Mouse (Mus musculus) embryonic facial prominence, embryonic 12.5 days (tissue): ENCODE results near the gene Rexo2. TPM values are rescaled to one million over a fixed set of nuclear protein-coding genes. Genes with fewer than 3 reads are reported as not detected.

Source experiments
- ATAC-seq: fragments of 200-750 bp; cut with Nextera tagmentation; 2 replicates; pipeline ENCODE4 v1.8.0; 2017; ENCODE audit not compliant: insufficient number of reproducible peaks, insufficient read depth, low FRiP score, low TSS enrichment
- H3K27ac ChIP-seq: fragments of 300-500 bp; sonication (generic); 2 replicates; pipeline ENCODE4 v1.5.1; 2016; ENCODE audit warnings: mild to moderate bottlenecking
- H3K27me3 ChIP-seq: fragments of 300-500 bp; sonication (generic); 2 replicates; pipeline ENCODE4 v1.6.1; 2016; ENCODE audit warnings: mild to moderate bottlenecking, moderate library complexity
- H3K36me3 ChIP-seq: fragments of 300-500 bp; sonication (generic); 2 replicates; pipeline ENCODE4 v1.6.1; 2016; ENCODE audit warnings: mild to moderate bottlenecking
- H3K4me1 ChIP-seq: fragments of 300-500 bp; sonication (generic); 2 replicates; pipeline ENCODE4 v1.6.1; 2016
- H3K4me2 ChIP-seq: fragments of 300-500 bp; sonication (generic); replicated peaks from 2 replicates; pipeline ENCODE4 v1.6.1; 2016; ENCODE audit warnings: mild to moderate bottlenecking, moderate library complexity
- H3K4me3 ChIP-seq: fragments of 300-500 bp; sonication (generic); 2 replicates; pipeline ENCODE4 v1.5.1; 2016; ENCODE audit warnings: mild to moderate bottlenecking
- H3K9ac ChIP-seq: fragments of 300-500 bp; sonication (generic); 2 replicates; pipeline ENCODE4 v1.6.1; 2016; ENCODE audit warnings: mild to moderate bottlenecking, moderate library complexity
- H3K9me3 ChIP-seq: fragments of 300-500 bp; sonication (generic); 2 replicates; pipeline ENCODE4 v1.6.1; 2016; ENCODE audit warnings: mild to moderate bottlenecking, moderate library complexity
- WGBS: fragments of 180-500 bp; shearing (Covaris S2); methylation state at CpG from one replicate; pipeline ENCODE4 v1.1.7; 2016; 5-methylcytosine and 5-hydroxymethylcytosine counted together
- microRNA-seq: library from miRNA; unstranded; fragments of <30 nt; microRNA quantifications from one replicate; pipeline ENCODE4, GENCODE M21; 2017
- polyA plus RNA-seq: library from polyadenylated mRNA; unstranded; fragments of >200 nt; fragmentation: Nextera tagmentation; extraction: Ambion mirVana; gene quantifications from 2 replicates; pipeline ENCODE4 v1.2.1, GENCODE M21; 2016

Gene Rexo2
- polyA plus RNA-seq, 1 experiment from 2014 or later, result 98.6 TPM

DNA sequence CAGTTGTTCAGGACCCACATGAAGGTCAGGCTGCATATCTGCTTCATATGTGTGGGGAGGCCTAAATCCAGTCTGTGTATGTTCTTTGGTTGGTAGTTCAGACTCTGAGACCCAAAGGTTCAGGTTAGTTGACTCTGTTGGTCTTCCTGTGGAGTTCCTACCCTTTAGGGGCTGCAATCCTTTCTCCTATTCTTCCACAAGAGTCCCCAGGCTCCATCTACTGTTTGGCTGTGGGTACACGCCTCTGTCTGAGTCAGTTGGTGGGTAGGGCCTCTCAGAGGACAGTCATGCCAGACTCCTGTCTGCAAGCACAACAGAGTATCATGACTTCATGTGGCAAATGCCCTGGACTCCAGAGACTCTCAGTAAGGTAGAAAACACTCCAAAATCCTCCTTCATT lies 57.2 kb downstream of the Rexo2 start:
- Histone ChIP-seq H3K9me3 (no peaks in the 10 kb centered on the region), H3K4me1 (no peaks in the 10 kb centered on the region), H3K27me3 (no peaks in the 10 kb centered on the region), H3K27ac (no peak overlapping the region), H3K4me2 (no peak overlapping the region), H3K36me3 (no peaks in the 10 kb centered on the region), H3K9ac (no peak overlapping the region), H3K4me3 (no peak overlapping the region)
- ATAC-seq, result no peak
- WGBS, result 45% methylated on average over 1 of the region's 1 CpGs

DNA sequence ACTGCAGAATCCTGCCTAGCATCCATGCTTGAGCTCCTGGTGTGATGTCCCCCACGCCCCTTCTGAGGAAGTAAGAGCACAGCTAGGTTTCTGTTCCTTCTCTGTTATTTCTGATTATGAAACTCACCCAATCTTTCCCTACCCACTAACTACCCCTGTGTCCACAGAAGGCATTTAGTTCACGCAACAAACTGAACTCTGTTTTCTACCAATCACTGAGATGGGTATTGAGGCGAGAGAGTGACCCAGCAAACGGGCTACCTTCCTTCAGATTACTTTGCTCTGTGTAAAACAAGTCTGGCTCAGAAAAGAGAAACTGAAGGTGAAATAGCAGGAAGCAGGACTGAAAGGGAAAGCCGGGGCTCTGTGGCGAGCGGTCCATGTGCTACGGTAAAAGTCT lies 58.0 kb downstream of the Rexo2 start:
- no peak for ATAC-seq
- Histone ChIP-seq H3K9ac (no peak overlapping the region), H3K36me3 (no peaks in the 10 kb centered on the region), H3K27me3 (no peaks in the 10 kb centered on the region), H3K27ac (no peak overlapping the region), H3K9me3 (no peaks in the 10 kb centered on the region), H3K4me2 (no peak overlapping the region), H3K4me3 (no peak overlapping the region), H3K4me1 (no peaks in the 10 kb centered on the region)
- 76% methylated on average over 8 of the region's 8 CpGs for WGBS

- no peak overlapping the region for H3K4me2 ChIP-seq
- ATAC-seq, result no peak
These were observed 58.9 kb downstream of the Rexo2 start for GRCm38 (mm10) chr9:48421561-48421960.

GRCm38 (mm10) chr9:48421029-48421428 lies 59.4 kb downstream of the Rexo2 start:
- H3K4me3 ChIP-seq, result no peak overlapping the region
- H3K36me3 ChIP-seq, result no peaks in the 10 kb centered on the region
- H3K4me1 ChIP-seq, result no peaks in the 10 kb centered on the region
- no peaks in the 10 kb centered on the region for H3K27me3 ChIP-seq
- no peaks in the 10 kb centered on the region for H3K9me3 ChIP-seq
- ATAC-seq, result no peak
- 82% methylated on average over 2 of the region's 2 CpGs for WGBS
- H3K27ac ChIP-seq, result no peak overlapping the region
- no peak overlapping the region for H3K9ac ChIP-seq
- H3K4me2 ChIP-seq, result no peak overlapping the region

More at GRCm38 (mm10) chr9:48421561-48421960, 58.9 kb downstream of the Rexo2 start:
- H3K27me3 ChIP-seq, result no peaks in the 10 kb centered on the region
- WGBS, result 79% methylated on average over 2 of the region's 2 CpGs
- no peaks in the 10 kb centered on the region for H3K4me1 ChIP-seq
- H3K27ac ChIP-seq, result no peak overlapping the region
- H3K9ac ChIP-seq, result no peak overlapping the region
- no peak overlapping the region for H3K4me3 ChIP-seq
- H3K36me3 ChIP-seq, result no peaks in the 10 kb centered on the region
- H3K9me3 ChIP-seq, result no peaks in the 10 kb centered on the region

DNA sequence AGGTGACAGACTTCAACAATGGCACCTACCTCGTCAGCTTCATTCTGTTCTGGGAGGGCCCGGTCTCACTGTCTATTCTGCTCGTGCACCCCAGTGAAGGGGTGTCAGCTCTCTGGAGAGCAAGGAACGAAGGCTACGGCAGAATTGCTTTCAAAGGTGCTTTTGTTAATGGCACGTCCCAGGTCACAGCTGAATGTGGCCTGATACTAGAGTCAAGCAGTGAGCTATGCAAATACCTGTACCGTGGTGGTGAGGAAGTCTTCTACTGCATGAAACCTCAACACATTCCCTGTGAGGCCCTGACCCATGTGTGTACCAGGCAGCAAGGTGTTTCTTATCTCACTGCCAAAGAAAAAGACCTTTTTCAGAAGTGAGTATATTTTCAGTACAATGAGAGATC lies 60.0 kb downstream of the Rexo2 start:
- Histone ChIP-seq H3K4me3 (no peak overlapping the region), H3K36me3 (no peaks in the 10 kb centered on the region), H3K27ac (no peak overlapping the region), H3K9me3 (no peaks in the 10 kb centered on the region), H3K9ac (no peak overlapping the region), H3K27me3 (no peaks in the 10 kb centered on the region), H3K4me2 (no peak overlapping the region), H3K4me1 (no peaks in the 10 kb centered on the region)
- WGBS, result 84% methylated on average over 7 of the region's 7 CpGs
- ATAC-seq, result no peak

- H3K27ac ChIP-seq, result no peak overlapping the region
- no peak overlapping the region for H3K9ac ChIP-seq
- no peak overlapping the region for H3K4me2 ChIP-seq
- 61% methylated on average over 8 of the region's 8 CpGs for WGBS
- H3K27me3 ChIP-seq, result no peaks in the 10 kb centered on the region
- H3K4me1 ChIP-seq, result peaks cover 2% of the 10 kb centered on the region; the same call in 1 of the 2 replicates
- H3K36me3 ChIP-seq, result no peaks in the 10 kb centered on the region
- no peak overlapping the region for H3K4me3 ChIP-seq
- ATAC-seq, result no peak
- no peaks in the 10 kb centered on the region for H3K9me3 ChIP-seq
These were observed 61.6 kb downstream of the Rexo2 start for GRCm38 (mm10) chr9:48418829-48419228.

Small RNA genes lying within 50 kb of the gene (microRNA-seq; reads per million reads assigned to microRNA genes)
- gene Gm23653, result not detected

Other genes starting within 250 kb of the Rexo2 start
- gene Nxpe2, start 127.2 kb downstream of the Rexo2 start, polyA plus RNA-seq, result 1.1 and 1.2 TPM in 2 replicates
- 123 TPM in 2 replicates for gene Rbm7, start 14.7 kb upstream of the Rexo2 start, polyA plus RNA-seq
- gene Gm5617, start 14.8 kb upstream of the Rexo2 start, polyA plus RNA-seq, result 40.1 and 43.6 TPM in 2 replicates
- 5.2 and 5.9 TPM in 2 replicates for gene Nnmt, start 124.5 kb upstream of the Rexo2 start, polyA plus RNA-seq